Mouse (Mus musculus): ENCODE data around the gene Tbl3. TPM values are rescaled to one million over a fixed set of nuclear protein-coding genes. Genes with fewer than 3 reads are reported as not detected.
A peak's percentile ranks its signal among the peaks of the same experiment; 100 is the strongest.

Gene Tbl3
- total RNA-seq (2021), result 10 to 100 TPM; 14.7 to 15.6 TPM
- long read RNA-seq, experiment 1, full-length matches to known transcripts, result 13 of 19 reads
- long read RNA-seq, experiment 1, partial matches to known transcripts, result 5 of 19 reads
- long read RNA-seq, experiment 1, other reads (novel, unspliced or antisense), result 1 of 19 reads
- long read RNA-seq, experiment 2, full-length matches to known transcripts, result 30 of 33 reads
- long read RNA-seq, experiment 2, partial matches to known transcripts, result 2 of 33 reads
- long read RNA-seq, experiment 2, other reads (novel, unspliced or antisense), result 1 of 33 reads

- peak; percentile 87 for DNase-seq
Measured at GRCm38 (mm10) chr17:24706982-24707800, at the start of gene Tbl3. Tbl3 (minus strand) TSS chr17:24707660.

- no peak for DNase-seq
Measured at GRCm38 (mm10) chr17:24752415-24753394, 45.2 kb upstream of the Tbl3 start, which contains the start of gene Hs3st6. Hs3st6 (plus strand) TSS chr17:24752988.

- DNase-seq, result no peak
Measured at GRCm38 (mm10) chr17:24751528-24751927, 44.1 kb upstream of the Tbl3 start.

- DNase-seq, result no peak
Measured at GRCm38 (mm10) chr17:24746986-24747385, 39.5 kb upstream of the Tbl3 start.

- peak; percentile 63 for DNase-seq
Measured at GRCm38 (mm10) chr17:24745526-24746497, 38.4 kb upstream of the Tbl3 start.

DNA sequence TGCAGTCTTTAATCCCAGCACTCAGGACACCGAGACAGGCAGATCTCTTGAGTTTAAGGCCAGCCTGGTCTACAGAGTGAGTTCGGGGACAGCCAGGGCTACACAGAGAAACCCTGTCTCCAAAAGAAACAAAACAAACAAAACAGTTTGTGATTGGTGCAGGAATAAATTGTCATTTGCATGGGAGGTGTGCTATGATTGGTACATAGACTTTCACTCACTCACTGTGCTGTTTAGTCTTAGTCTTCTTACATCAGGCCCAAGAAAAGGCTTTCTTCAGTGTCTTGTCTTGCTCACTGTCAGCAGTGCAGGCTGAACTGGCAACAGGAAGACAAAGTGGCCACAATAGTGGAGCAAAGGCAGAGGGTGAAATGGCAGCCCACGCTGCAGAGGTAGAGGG, 36.9 kb upstream of the Tbl3 start:
- no peak for DNase-seq

DNA sequence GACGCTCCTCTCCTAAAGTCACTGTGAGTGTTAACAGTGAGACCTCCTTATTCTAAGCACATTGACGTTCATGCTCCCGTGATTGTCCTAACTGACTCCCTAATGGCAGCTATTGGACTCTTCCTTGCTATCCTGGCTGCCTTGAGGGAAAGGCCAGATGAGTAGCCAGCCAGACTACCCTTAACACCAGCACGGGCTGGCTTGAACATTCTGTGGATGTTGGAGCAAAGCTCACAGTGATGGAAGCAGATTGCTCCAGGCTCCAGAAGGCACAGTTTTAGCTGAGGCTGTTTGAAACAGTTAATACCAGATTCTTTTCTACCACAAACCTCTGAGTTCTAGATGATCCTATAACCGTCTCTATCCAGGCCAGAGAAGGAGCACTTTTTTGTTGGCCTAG, 36.4 kb upstream of the Tbl3 start:
- no peak for DNase-seq

DNA sequence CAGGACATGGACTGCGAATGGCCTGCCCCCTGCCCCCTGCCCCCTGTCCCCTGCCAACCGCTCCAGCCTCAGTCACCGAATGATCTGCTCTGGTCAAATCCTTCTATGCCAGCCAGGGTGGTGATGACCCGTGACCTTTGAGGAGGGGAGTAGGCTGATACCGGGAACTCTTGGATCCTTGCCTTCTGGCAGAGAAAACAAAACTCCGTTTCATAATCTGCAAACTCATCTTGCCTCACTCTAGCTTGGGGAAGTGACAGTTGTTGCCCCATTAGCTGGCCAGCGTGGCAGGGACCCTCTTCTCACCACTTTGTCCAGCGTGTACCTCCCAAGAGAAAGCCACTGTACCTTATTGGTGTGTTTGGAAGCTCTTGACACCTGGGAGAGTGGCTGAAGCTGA, 34.8 kb upstream of the Tbl3 start:
- no peak for DNase-seq

DNA sequence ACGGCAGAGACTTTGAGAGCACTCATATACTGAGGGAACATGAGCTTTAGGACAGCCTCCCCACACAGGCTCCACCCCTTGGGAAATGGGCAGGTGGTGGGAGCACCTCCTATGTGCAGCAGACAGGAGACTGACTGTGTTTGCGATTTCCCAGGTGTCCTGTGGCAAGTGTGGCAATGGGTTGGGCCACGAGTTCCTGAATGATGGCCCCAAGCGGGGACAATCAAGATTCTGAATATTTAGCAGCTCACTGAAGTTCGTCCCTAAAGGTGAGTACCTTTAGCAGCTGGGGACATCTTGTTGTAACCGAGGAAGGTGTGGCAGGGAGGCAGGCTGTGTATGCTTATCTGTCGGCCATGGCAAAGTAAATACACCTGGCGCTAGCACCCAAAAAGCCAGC, 32.5 kb upstream of the Tbl3 start:
- DNase-seq, result no peak

DNA sequence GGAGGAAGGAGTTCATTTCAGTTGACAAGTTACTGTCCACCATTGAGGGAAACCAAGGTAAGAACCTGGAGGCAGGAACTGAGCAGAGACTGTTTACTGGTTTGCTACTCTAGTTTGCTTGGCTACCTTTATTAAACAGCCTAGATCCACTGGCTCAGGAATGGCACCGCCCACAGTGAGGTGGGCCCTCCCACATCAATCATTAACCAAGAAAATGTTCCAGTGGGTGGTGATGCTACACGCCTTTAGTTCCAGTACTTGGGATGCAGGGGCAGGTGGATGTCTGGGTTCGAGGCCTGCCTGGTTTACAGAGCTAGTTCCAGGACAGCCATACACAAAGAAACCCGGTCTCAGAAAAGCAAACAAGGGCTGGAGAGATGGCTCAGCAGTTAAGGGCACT, 30.8 kb upstream of the Tbl3 start:
- no peak for DNase-seq

DNA sequence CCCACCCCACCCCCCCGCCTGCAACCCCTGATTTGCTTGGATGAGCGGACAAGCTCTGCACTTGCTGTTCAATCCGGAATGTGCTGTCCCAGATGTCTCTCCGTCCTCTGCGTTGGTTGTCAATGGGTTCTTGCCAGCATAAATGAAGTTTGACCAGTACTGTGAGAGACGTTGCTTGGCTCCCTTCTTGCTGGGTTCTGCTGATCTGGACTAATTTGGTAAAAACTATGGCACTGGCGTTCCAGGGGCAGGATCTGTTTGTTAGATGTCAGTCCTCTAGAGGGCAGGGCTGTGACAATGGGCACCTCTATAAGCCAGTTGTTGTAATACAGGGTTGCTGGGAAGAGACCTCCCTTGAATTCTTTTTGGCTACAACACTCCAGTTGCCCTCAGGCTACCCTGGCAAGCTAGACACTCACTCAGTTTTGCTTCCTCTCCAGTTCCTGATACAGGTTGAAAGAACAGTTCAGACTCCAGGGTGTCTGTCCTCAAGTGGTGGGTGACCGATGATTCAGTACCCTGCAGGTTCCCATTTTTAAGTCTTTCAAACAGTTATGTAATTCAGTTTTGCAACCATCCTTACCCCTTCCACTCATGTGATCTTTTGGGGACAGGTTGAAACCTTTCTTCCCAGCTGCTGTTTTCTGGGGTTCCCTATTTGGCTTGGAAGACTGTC, 29.8 kb upstream of the Tbl3 start:
- DNase-seq, result no peak

DNA sequence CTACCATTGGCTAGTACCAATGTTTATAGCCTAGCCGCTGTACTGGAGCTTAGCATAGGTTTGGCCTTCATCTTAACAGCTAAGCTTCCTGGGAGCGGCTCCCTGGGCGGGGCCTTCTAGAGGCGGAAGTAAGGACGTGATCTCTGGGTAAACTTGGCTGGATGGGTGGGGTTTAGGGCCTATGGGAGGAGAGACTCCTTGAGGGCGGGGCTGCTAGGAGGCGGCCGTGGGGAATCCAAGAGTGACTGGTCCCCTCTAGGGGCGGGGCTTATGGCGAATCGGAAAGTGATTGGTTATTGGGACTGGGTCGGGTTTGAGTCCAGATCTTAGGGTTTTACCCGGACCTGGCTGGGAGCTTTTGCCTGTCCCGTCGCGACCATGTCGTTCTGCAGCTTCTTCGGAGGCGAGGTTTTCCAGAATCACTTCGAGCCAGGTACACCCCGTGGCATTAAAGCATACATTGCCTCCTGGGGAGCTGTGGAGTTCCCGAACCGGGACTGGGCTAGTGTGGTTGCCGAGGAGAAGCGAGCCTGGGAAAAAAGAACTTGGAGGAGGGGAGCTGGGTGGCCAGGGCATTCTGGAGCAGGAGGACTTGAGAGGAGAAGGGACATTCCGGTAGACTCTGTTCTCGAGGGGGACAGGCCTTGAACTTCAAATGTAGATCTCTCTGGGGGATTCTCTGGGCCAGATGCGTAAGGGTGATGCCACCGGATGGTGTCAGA, 29.0 kb upstream of the Tbl3 start, which contains the start of gene Msrb1:
TSS of gene Msrb1 (plus strand) at position 313 of the 722 bp plus-strand sequence.
- peak; percentile 98 for DNase-seq

- no peak for DNase-seq
Measured at GRCm38 (mm10) chr17:24735446-24735845, 28.0 kb upstream of the Tbl3 start.

DNA sequence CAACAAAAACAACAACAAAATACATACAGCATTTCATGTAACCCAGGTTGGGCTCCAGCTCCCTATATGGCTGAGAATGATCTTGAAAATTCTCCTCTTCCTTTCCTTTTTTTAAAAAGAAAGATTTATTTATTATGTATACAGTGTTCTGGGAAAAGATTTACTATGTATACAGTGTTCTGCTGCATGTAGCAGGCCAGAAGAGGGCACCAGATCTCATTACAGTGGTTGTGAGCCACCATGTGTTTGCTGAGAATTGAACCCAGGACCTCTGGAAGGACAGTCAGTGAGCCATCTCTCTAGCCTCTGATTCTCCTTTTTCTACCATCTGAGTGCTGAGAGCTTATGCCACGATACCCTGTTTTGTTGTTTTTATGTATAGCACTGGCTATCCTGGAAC, 27.1 kb upstream of the Tbl3 start:
- no peak for DNase-seq

DNA sequence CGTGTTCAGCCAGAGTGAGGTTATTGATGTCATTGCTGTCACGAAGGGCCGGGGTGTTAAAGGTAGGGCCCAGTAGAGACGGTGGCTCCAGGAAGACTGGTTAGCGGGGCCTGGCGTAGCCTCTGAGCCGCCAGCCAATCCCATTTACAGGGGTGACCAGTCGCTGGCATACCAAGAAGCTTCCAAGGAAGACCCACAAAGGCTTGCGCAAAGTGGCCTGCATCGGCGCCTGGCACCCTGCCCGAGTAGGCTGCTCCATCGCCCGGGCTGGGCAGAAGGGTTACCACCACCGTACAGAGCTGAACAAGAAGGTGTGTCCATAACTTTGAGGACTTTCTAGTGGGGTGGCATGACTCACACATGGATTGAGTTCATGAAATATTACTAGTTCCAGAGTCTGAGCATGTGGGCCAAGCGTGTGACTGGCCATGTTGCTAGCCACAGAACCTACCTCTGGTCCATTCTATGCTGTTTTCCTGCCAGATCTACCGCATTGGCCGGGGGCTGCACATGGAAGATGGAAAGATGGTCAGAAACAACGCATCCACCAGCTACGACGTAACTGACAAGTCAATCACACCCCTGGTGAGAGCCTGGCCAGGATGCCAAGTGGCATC, 26.1 kb upstream of the Tbl3 start:
- DNase-seq, result no peak

DNA sequence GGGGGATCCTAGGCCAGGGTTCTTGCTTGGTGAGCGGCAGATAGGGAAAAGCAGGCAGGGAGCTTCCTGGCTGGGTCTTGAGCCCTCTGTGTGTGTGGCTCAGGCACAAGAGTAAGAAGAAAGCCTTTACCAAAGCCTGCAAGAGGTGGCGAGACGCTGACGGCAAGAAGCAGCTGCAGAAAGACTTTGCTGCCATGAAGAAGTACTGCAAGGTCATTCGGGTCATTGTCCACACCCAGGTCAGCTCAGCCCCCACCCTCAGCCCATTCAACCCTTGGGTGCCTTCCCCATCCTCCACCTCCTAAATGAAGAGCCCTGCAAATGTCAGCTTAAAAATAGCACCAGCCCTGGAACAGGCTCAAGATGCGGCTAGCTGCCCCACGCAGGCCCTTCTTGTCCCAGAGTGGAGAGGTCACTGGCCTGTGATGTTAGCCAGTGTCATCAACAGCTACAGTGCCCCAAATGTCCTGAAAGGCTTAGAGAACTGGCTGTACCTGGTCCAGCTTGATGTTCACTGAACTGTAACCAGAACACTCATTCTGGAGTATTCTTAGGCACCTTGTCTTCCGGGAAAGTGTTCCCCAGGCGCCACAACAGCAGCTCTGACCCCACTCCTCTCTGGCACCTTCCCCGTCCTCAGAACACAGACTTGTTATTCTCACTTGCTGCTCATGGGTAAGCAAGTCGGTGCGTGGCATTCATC, 24.9 kb upstream of the Tbl3 start:
- peak; percentile 88 for DNase-seq

DNA sequence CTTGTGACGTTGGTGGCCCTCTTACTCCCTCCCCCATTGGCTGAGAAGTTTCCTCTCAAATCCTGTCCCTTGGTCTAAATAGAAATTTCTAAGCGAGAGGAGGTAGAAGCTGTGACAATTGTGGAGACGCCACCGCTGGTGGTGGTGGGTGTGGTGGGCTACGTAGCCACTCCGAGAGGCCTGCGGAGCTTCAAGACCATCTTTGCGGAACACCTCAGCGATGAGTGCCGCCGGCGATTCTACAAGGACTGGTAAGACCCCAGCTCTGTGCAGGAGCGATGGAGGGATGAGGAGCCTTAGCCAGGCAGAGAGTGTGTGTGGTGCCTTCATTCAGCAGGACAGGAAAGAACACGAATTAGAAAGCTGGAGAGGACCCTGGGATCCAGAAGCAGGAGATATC, 23.3 kb upstream of the Tbl3 start:
- no peak for DNase-seq

- DNase-seq, result no peak
Measured at GRCm38 (mm10) chr17:24729067-24729466, 21.6 kb upstream of the Tbl3 start.

- no peak for DNase-seq
Measured at GRCm38 (mm10) chr17:24728184-24728583, 20.7 kb upstream of the Tbl3 start.
